Mouse (Mus musculus): Measurements from ENCODE around the gene Cenpo.

The Cenpo gene

GRCm38 (mm10) chr12:4198702-4199101, 35.4 kb downstream of the Cenpo start:
- no peak for DNase-seq

- no peak for DNase-seq
Measured at GRCm38 (mm10) chr12:4194643-4195042, 39.5 kb downstream of the Cenpo start.

GRCm38 (mm10) chr12:4193025-4193740, 40.9 kb downstream of the Cenpo start:
- DNase-seq, result no peak

GRCm38 (mm10) chr12:4192514-4192913, 41.6 kb downstream of the Cenpo start:
- DNase-seq, result no peak

- peak; percentile 26 to 27 for DNase-seq
Measured at GRCm38 (mm10) chr12:4189060-4189447, 45.0 kb downstream of the Cenpo start.

GRCm38 (mm10) chr12:4188171-4189059, 45.7 kb downstream of the Cenpo start:
- DNase-seq, result no peak

- DNase-seq, result no peak
Measured at GRCm38 (mm10) chr12:4184648-4185047, 49.4 kb downstream of the Cenpo start.

- DNase-seq, result no peak
Measured at GRCm38 (mm10) chr12:4180507-4180906, 53.6 kb downstream of the Cenpo start.

GRCm38 (mm10) chr12:4179671-4180233, 54.3 kb downstream of the Cenpo start:
- no peak for DNase-seq

GRCm38 (mm10) chr12:4178839-4179238, 55.3 kb downstream of the Cenpo start:
- DNase-seq, result no peak

- DNase-seq, result no peak
Measured at GRCm38 (mm10) chr12:4173108-4173790, 60.8 kb downstream of the Cenpo start.

GRCm38 (mm10) chr12:4169622-4170021, 64.5 kb downstream of the Cenpo start:
- no peak for DNase-seq

GRCm38 (mm10) chr12:4169058-4169457, 65.0 kb downstream of the Cenpo start:
- no peak for DNase-seq

GRCm38 (mm10) chr12:4166970-4167369, 67.1 kb downstream of the Cenpo start:
- DNase-seq, result no peak

- no peak for DNase-seq
Measured at GRCm38 (mm10) chr12:4162886-4163285, 71.2 kb downstream of the Cenpo start.

- DNase-seq, result no peak
Measured at GRCm38 (mm10) chr12:4160322-4160721, 73.8 kb downstream of the Cenpo start.

- DNase-seq, result no peak
Measured at GRCm38 (mm10) chr12:4158868-4159632, 75.0 kb downstream of the Cenpo start.

GRCm38 (mm10) chr12:4158179-4158578, 75.9 kb downstream of the Cenpo start:
- DNase-seq, result no peak

GRCm38 (mm10) chr12:4157466-4157865, 76.6 kb downstream of the Cenpo start:
- DNase-seq, result no peak

GRCm38 (mm10) chr12:4151969-4152368, 82.1 kb downstream of the Cenpo start:
- no peak for DNase-seq

GRCm38 (mm10) chr12:4150936-4151335, 83.2 kb downstream of the Cenpo start:
- DNase-seq, result no peak
